Mouse (Mus musculus) kidney, embryonic 16.5 days (tissue): ENCODE results near the gene Nedd9. TPM values are rescaled to one million over a fixed set of nuclear protein-coding genes. Genes with fewer than 3 reads are reported as not detected.

Experiments used
- ATAC-seq: fragments of 200-750 bp; cut with Nextera tagmentation; 2 replicates; pipeline ENCODE4 v1.8.0; 2017; ENCODE audit warnings: moderate TSS enrichment; ENCODE audit not compliant: low FRiP score, low TSS enrichment
- H3K27ac ChIP-seq: fragments of 300-500 bp; sonication (generic); 2 replicates; pipeline ENCODE4 v1.5.1; 2014; ENCODE audit warnings: low read length
- H3K27me3 ChIP-seq: fragments of 300-500 bp; sonication (generic); 2 replicates; pipeline ENCODE4 v1.6.1; 2014; ENCODE audit warnings: low read length, control low read depth, mixed read lengths; ENCODE audit not compliant: insufficient read depth
- H3K36me3 ChIP-seq: fragments of 300-500 bp; sonication (generic); 2 replicates; pipeline ENCODE4 v1.6.1; 2014; ENCODE audit warnings: low read length, control low read depth, mixed read lengths; ENCODE audit not compliant: insufficient read depth
- H3K4me1 ChIP-seq: fragments of 300-500 bp; sonication (generic); 2 replicates; pipeline ENCODE4 v1.6.1; 2014; ENCODE audit warnings: low read length, control low read depth, mixed read lengths; ENCODE audit not compliant: insufficient read depth
- H3K4me2 ChIP-seq: fragments of 300-500 bp; sonication (generic); replicated peaks from 2 replicates; pipeline ENCODE4 v1.6.1; 2014; ENCODE audit warnings: low read depth, low read length
- H3K4me3 ChIP-seq: fragments of 300-500 bp; sonication (generic); 2 replicates; pipeline ENCODE4 v1.5.1; 2014; ENCODE audit warnings: mild to moderate bottlenecking, low read length
- H3K9ac ChIP-seq: fragments of 300-500 bp; sonication (generic); replicated peaks from 2 replicates; pipeline ENCODE4 v1.6.1; 2014; ENCODE audit warnings: low read length
- H3K9me3 ChIP-seq: fragments of 300-500 bp; sonication (generic); 2 replicates; pipeline ENCODE4 v1.6.1; 2016; ENCODE audit warnings: low read length, control low read depth
- WGBS: fragments of 180-500 bp; shearing (Covaris S2); extraction: QIAGEN DNeasy Blood & Tissue Kit; methylation state at CpG from one replicate; pipeline ENCODE4 v1.1.7; 2014; 5-methylcytosine and 5-hydroxymethylcytosine counted together
- polyA plus RNA-seq: library from polyadenylated mRNA; unstranded; fragments of >200 nt; fragmentation: Nextera tagmentation; extraction: Ambion mirVana; gene quantifications from 2 replicates; pipeline ENCODE4 v1.2.1, GENCODE M21; 2015

Gene Nedd9
- polyA plus RNA-seq, 1 experiment from 2014 or later, result 27.9 TPM

GRCm38 (mm10) chr13:41459683-41460286, 27.4 kb downstream of the Nedd9 start:
- no peak overlapping the region for H3K27ac ChIP-seq
- no peak for ATAC-seq
- H3K9ac ChIP-seq, result no peak overlapping the region
- no peak overlapping the region for H3K4me2 ChIP-seq
- H3K4me1 ChIP-seq, result peaks cover 33% of the 10 kb centered on the region
- no peaks in the 10 kb centered on the region for H3K9me3 ChIP-seq
- H3K36me3 ChIP-seq, result no peaks in the 10 kb centered on the region
- H3K27me3 ChIP-seq, result no peaks in the 10 kb centered on the region
- 94% methylated on average over 3 of the region's 3 CpGs for WGBS
- no peak overlapping the region for H3K4me3 ChIP-seq

- no peak for ATAC-seq
- Histone ChIP-seq H3K4me2 (no peak overlapping the region), H3K4me3 (no peak overlapping the region)
Measured at GRCm38 (mm10) chr13:41458709-41459108, 28.5 kb downstream of the Nedd9 start.

GRCm38 (mm10) chr13:41457798-41458390, 29.3 kb downstream of the Nedd9 start:
- Histone ChIP-seq H3K27me3 (no peaks in the 10 kb centered on the region), H3K4me1 (peaks cover 33% of the 10 kb centered on the region), H3K9ac (no peak overlapping the region), H3K9me3 (no peaks in the 10 kb centered on the region), H3K27ac (peak overlapping the region; percentile 56; the same call in 1 of the 2 replicates), H3K4me3 (no peak overlapping the region), H3K36me3 (no peaks in the 10 kb centered on the region), H3K4me2 (no peak overlapping the region)
- 76% methylated on average over 10 of the region's 10 CpGs for WGBS
- ATAC-seq, result peak; percentile 81

More at GRCm38 (mm10) chr13:41458709-41459108, 28.5 kb downstream of the Nedd9 start:
- 51% methylated on average over 2 of the region's 2 CpGs for WGBS
- no peaks in the 10 kb centered on the region for H3K9me3 ChIP-seq
- H3K4me1 ChIP-seq, result peaks cover 33% of the 10 kb centered on the region
- no peak overlapping the region for H3K9ac ChIP-seq
- no peak overlapping the region for H3K27ac ChIP-seq
- no peaks in the 10 kb centered on the region for H3K36me3 ChIP-seq
- H3K27me3 ChIP-seq, result no peaks in the 10 kb centered on the region

- H3K9me3 ChIP-seq, result no peaks in the 10 kb centered on the region
- 51% methylated on average over 7 of the region's 7 CpGs for whole genome bisulfite sequencing
- peak overlapping the region; percentile 56 for H3K27ac ChIP-seq
- peaks cover 33% of the 10 kb centered on the region for H3K4me1 ChIP-seq
- no peak overlapping the region for H3K4me2 ChIP-seq
- no peaks in the 10 kb centered on the region for H3K27me3 ChIP-seq
- H3K4me3 ChIP-seq, result no peak overlapping the region
- no peak overlapping the region for H3K9ac ChIP-seq
- ATAC-seq, result peak; percentile 76
- no peaks in the 10 kb centered on the region for H3K36me3 ChIP-seq
Measured at GRCm38 (mm10) chr13:41457030-41457797, 29.9 kb downstream of the Nedd9 start.

- H3K4me2 ChIP-seq, result no peak overlapping the region
- no peaks in the 10 kb centered on the region for H3K9me3 ChIP-seq
- H3K27ac ChIP-seq, result peak overlapping the region; percentile 35
- no peaks in the 10 kb centered on the region for H3K36me3 ChIP-seq
- peaks cover 30% of the 10 kb centered on the region for H3K4me1 ChIP-seq
- no peak overlapping the region for H3K4me3 ChIP-seq
- ATAC-seq, result no peak
- no peaks in the 10 kb centered on the region for H3K27me3 ChIP-seq
- WGBS, result 61% methylated on average over 14 of the region's 14 CpGs
- H3K9ac ChIP-seq, result no peak overlapping the region
Measured at GRCm38 (mm10) chr13:41456292-41457029, 30.7 kb downstream of the Nedd9 start.

GRCm38 (mm10) chr13:41453227-41454193, 33.7 kb downstream of the Nedd9 start:
- WGBS, result 80% methylated on average over 15 of the region's 15 CpGs
- Histone ChIP-seq H3K9ac (no peak overlapping the region), H3K4me1 (peaks cover 21% of the 10 kb centered on the region), H3K27ac (no peak overlapping the region), H3K4me3 (no peak overlapping the region), H3K4me2 (no peak overlapping the region), H3K27me3 (no peaks in the 10 kb centered on the region), H3K36me3 (no peaks in the 10 kb centered on the region), H3K9me3 (no peaks in the 10 kb centered on the region)
- no peak for ATAC-seq

- Histone ChIP-seq H3K27ac (no peak overlapping the region), H3K4me1 (peaks cover 8% of the 10 kb centered on the region; the same call in 1 of the 2 replicates), H3K9ac (no peak overlapping the region), H3K27me3 (no peaks in the 10 kb centered on the region), H3K36me3 (no peaks in the 10 kb centered on the region), H3K4me3 (no peak overlapping the region), H3K9me3 (no peaks in the 10 kb centered on the region), H3K4me2 (no peak overlapping the region)
- 45% methylated on average over 6 of the region's 6 CpGs for WGBS
- ATAC-seq, result no peak
Measured at GRCm38 (mm10) chr13:41450821-41451220, 36.3 kb downstream of the Nedd9 start.

- Histone ChIP-seq H3K9ac (no peak overlapping the region), H3K9me3 (no peaks in the 10 kb centered on the region), H3K27me3 (no peaks in the 10 kb centered on the region), H3K4me1 (peaks cover 8% of the 10 kb centered on the region; the same call in 1 of the 2 replicates), H3K4me2 (no peak overlapping the region), H3K27ac (no peak overlapping the region), H3K36me3 (no peaks in the 10 kb centered on the region), H3K4me3 (no peak overlapping the region)
- WGBS, result 80% methylated on average over 2 of the region's 2 CpGs
- ATAC-seq, result no peak
Measured at GRCm38 (mm10) chr13:41449211-41449610, 38.0 kb downstream of the Nedd9 start.

- ATAC-seq, result no peak
- no peak overlapping the region for H3K4me3 ChIP-seq
- 44% methylated on average over 6 of the region's 6 CpGs for WGBS
- no peaks in the 10 kb centered on the region for H3K27me3 ChIP-seq
- peaks cover 8% of the 10 kb centered on the region; the same call in 1 of the 2 replicates for H3K4me1 ChIP-seq
- H3K36me3 ChIP-seq, result no peaks in the 10 kb centered on the region
- H3K9me3 ChIP-seq, result no peaks in the 10 kb centered on the region
- H3K9ac ChIP-seq, result no peak overlapping the region
- H3K27ac ChIP-seq, result no peak overlapping the region; the same call in 1 of the 2 replicates
- H3K4me2 ChIP-seq, result no peak overlapping the region
Measured at GRCm38 (mm10) chr13:41447209-41447608, 40.0 kb downstream of the Nedd9 start.
